Mouse (Mus musculus) forebrain, embryonic 13.5 days (tissue): ENCODE measurements at regions not wholly inside any gene's neighbourhood (a gene's known extent, or its start where the extent isn't known, plus 50 kb on each side); places are given as distances from the start of the nearest gene placed in this dataset.
A peak's percentile ranks its signal among the peaks of the same experiment; 100 is the strongest.

Experiments used
- ATAC-seq: fragments of 200-750 bp; cut with Nextera tagmentation; 2 replicates; pipeline ENCODE4 v1.8.0; 2017
- H3K27ac ChIP-seq: fragments of 300-500 bp; sonication (generic); 2 replicates; pipeline ENCODE4 v1.5.1; 2015; ENCODE audit warnings: inconsistent platforms, mild to moderate bottlenecking, moderate library complexity
- H3K27me3 ChIP-seq: fragments of 300-500 bp; sonication (generic); 2 replicates; pipeline ENCODE4 v1.6.1; 2015; ENCODE audit warnings: mild to moderate bottlenecking, inconsistent platforms
- H3K36me3 ChIP-seq: fragments of 300-500 bp; sonication (generic); 2 replicates; pipeline ENCODE4 v1.6.1; 2015; ENCODE audit warnings: mild to moderate bottlenecking, inconsistent platforms; ENCODE audit not compliant: poor library complexity, severe bottlenecking
- H3K4me1 ChIP-seq: fragments of 300-500 bp; sonication (generic); 2 replicates; pipeline ENCODE4 v1.6.1; 2015; ENCODE audit warnings: inconsistent platforms
- H3K4me2 ChIP-seq: fragments of 300-500 bp; sonication (generic); 2 replicates; pipeline ENCODE4 v1.6.1; 2015; ENCODE audit warnings: inconsistent platforms, mild to moderate bottlenecking, moderate library complexity
- H3K4me3 ChIP-seq: fragments of 300-500 bp; sonication (generic); 2 replicates; pipeline ENCODE4 v1.5.1; 2015; ENCODE audit warnings: mild to moderate bottlenecking, inconsistent platforms
- H3K9ac ChIP-seq: fragments of 300-500 bp; sonication (generic); 2 replicates; pipeline ENCODE4 v1.6.1; 2015; ENCODE audit warnings: mild to moderate bottlenecking, inconsistent platforms
- H3K9me3 ChIP-seq: fragments of 300-500 bp; sonication (generic); replicated peaks from 2 replicates; pipeline ENCODE4 v1.6.1; 2016; ENCODE audit warnings: inconsistent platforms
- WGBS: fragments of 180-500 bp; shearing (Covaris S2); methylation state at CpG from one replicate; pipeline ENCODE4 v1.1.7; 2015; 5-methylcytosine and 5-hydroxymethylcytosine counted together

GRCm38 (mm10) chr16:70239432-70239941 lies 74.3 kb upstream of the Gbe1 start:
- no peak overlapping the region for H3K9ac ChIP-seq
- peaks cover 10% of the 10 kb centered on the region; the same call in 1 of the 2 replicates for H3K4me1 ChIP-seq
- no peak overlapping the region for H3K27ac ChIP-seq
- 4% methylated on average over 7 of the region's 7 CpGs for WGBS
- H3K4me3 ChIP-seq = no peak overlapping the region
- peak; percentile 61; the same call in 1 of the 2 replicates for ATAC-seq
- H3K36me3 ChIP-seq = no peaks in the 10 kb centered on the region
- H3K27me3 ChIP-seq = no peaks in the 10 kb centered on the region
- no peaks in the 10 kb centered on the region for H3K9me3 ChIP-seq
- H3K4me2 ChIP-seq = no peak overlapping the region

DNA sequence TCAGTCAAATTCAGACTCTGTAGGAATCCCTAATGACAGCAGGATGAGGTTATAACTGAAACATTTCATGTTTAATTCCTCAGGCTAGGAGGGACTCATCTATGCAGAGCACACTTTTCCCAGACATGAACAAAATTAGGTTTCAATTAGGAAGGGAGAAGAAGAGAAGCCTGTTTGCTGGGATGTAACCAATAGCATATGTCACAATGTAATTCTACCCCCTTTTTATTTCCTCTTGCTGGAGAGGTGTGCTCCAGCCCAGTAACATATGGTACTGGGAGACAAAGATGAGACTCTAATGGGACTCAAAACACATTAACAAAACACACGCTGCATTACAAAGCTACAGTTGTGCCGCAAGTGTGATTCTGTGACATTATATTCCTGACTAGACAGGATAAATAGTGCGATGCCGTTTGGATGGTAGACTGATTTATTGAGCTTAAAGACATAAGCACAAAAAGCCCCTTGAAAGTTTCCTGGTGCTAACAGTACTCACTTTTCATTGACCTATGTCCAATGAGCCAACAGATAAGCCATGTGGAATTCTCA lies 69.5 kb upstream of the Gbe1 start:
- no peak overlapping the region for H3K27ac ChIP-seq
- no peaks in the 10 kb centered on the region for H3K9me3 ChIP-seq
- no peak overlapping the region for H3K4me3 ChIP-seq
- no peak overlapping the region for H3K9ac ChIP-seq
- 66% methylated on average over 4 of the region's 4 CpGs for WGBS
- peak; percentile 61; the same call in 1 of the 2 replicates for ATAC-seq
- no peaks in the 10 kb centered on the region for H3K27me3 ChIP-seq
- no peaks in the 10 kb centered on the region for H3K36me3 ChIP-seq
- no peak overlapping the region for H3K4me2 ChIP-seq
- H3K4me1 ChIP-seq = peaks cover 8% of the 10 kb centered on the region; the same call in 1 of the 2 replicates

DNA sequence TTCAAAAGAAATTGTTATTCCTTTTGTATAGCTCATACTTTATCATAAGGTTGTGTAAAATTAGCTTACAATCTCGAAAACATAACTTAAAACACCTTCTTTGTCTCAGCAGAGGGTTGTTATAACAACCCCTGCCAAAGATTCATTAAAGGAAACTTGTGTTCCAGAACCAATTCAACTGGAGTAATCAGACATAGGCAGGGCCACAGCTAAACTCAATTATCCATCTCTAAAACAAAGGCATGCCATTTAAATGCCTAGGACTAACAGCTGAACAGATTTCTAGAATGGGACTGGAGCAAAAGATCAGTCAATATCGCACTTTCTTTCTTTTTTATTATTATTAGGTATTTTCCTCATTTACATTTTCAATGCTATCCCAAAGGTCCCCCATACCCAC lies 68.8 kb upstream of the Gbe1 start:
- Histone ChIP-seq H3K4me2 (no peak overlapping the region), H3K27me3 (no peaks in the 10 kb centered on the region), H3K4me1 (peaks cover 1% of the 10 kb centered on the region; the same call in 1 of the 2 replicates), H3K9me3 (no peaks in the 10 kb centered on the region), H3K4me3 (no peak overlapping the region), H3K27ac (no peak overlapping the region), H3K9ac (no peak overlapping the region), H3K36me3 (no peaks in the 10 kb centered on the region)
- WGBS = 54% methylated on average over 2 of the region's 2 CpGs
- peak; percentile 76 for ATAC-seq

- H3K9me3 ChIP-seq = no peaks in the 10 kb centered on the region
- no peaks in the 10 kb centered on the region for H3K36me3 ChIP-seq
- H3K4me3 ChIP-seq = no peak overlapping the region
- H3K4me1 ChIP-seq = no peaks in the 10 kb centered on the region
- ATAC-seq = no peak
- H3K27me3 ChIP-seq = no peaks in the 10 kb centered on the region
- H3K9ac ChIP-seq = no peak overlapping the region
- WGBS = 85% methylated on average over 1 of the region's 1 CpGs
- H3K4me2 ChIP-seq = no peak overlapping the region
- no peak overlapping the region for H3K27ac ChIP-seq
Observed at GRCm38 (mm10) chr16:70259364-70259763, 54.4 kb upstream of the Gbe1 start.

GRCm38 (mm10) chr16:70260151-70260550 lies 53.6 kb upstream of the Gbe1 start:
- Histone ChIP-seq H3K9ac (no peak overlapping the region), H3K27ac (no peak overlapping the region), H3K9me3 (no peaks in the 10 kb centered on the region), H3K27me3 (no peaks in the 10 kb centered on the region), H3K36me3 (no peaks in the 10 kb centered on the region), H3K4me2 (no peak overlapping the region), H3K4me3 (no peak overlapping the region), H3K4me1 (no peaks in the 10 kb centered on the region)
- ATAC-seq = no peak
- 86% methylated on average over 1 of the region's 1 CpGs for WGBS
